Comparison of ENCODE assay signal across 8 mouse cellular contexts in the genomic region with DNA sequence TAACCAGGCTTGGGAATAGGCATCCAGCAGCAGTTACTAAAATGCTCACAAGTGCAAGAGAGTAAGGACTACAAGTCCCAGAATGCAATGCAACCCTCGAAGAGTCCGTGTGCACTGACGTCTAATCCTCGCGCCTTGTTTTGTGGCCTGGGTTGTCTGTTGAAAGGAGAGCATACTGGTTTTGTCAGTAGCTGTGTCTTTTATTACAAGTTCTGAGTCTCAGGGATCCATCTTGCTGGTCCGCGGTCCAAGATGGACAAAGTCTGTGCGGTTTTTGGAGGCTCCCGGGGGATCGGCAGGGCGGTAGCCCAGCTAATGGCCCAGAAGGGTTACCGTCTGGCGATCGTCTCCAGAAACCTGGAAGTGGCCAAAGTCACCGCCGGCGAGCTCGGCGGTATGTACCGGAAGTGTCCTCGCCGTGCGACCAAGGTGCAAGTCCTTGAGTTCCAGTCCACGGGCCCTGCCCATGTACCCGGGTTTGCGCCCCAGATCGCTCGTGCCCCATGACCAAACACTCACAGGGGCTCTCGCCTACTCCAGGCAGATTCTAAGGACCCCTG. TPM values are rescaled to one million over a fixed set of nuclear protein-coding genes. Genes with fewer than 3 reads are reported as not detected.
DNase-seq lines count a peak whose midpoint lies in the region; ATAC-seq and TF ChIP-seq lines count a peak whose summit lies in the region.

A gene (plus strand): TSS at position 138 of the 560 bp plus-strand sequence.

- H3K36me3 ChIP-seq in forebrain, embryonic 10.5 days (replicated peaks), result peaks cover 9% of the 10 kb centered on the region
- H3K36me3 ChIP-seq in heart, embryonic 15.5 days, result peaks cover 6% of the 10 kb centered on the region; the same call in 1 of the 2 replicates
- no peaks in the 10 kb centered on the region for H3K36me3 ChIP-seq in liver, embryonic 14.5 days (replicated peaks; ENCODE audit: control insufficient read depth, insufficient read depth, low read depth)
- H3K36me3 ChIP-seq in neural tube, embryonic 11.5 days (ENCODE audit: control insufficient read depth, insufficient read depth, low read length), result no peaks in the 10 kb centered on the region
- H3K36me3 ChIP-seq in stomach, postnatal 0 days (ENCODE audit: control insufficient read depth, insufficient read depth, low read length), result peaks cover 3% of the 10 kb centered on the region; the same call in 1 of the 2 replicates

- H3K9me3 ChIP-seq in forebrain, embryonic 10.5 days, result no peaks in the 10 kb centered on the region
- H3K9me3 ChIP-seq in heart, embryonic 15.5 days (replicated peaks), result no peaks in the 10 kb centered on the region
- H3K9me3 ChIP-seq in liver, embryonic 14.5 days (ENCODE audit: control insufficient read depth, low read length), result no peaks in the 10 kb centered on the region
- H3K9me3 ChIP-seq in neural tube, embryonic 11.5 days (ENCODE audit: control insufficient read depth, low read length), result no peaks in the 10 kb centered on the region
- no peaks in the 10 kb centered on the region for H3K9me3 ChIP-seq in stomach, postnatal 0 days (ENCODE audit: control insufficient read depth, low read length)

- WGBS in forebrain, embryonic 10.5 days, result under 1% methylated on average over 29 of the region's 29 CpGs
- WGBS in heart, embryonic 15.5 days, result 1% methylated on average over 29 of the region's 29 CpGs
- WGBS in liver, embryonic 14.5 days (ENCODE audit: insufficient replicate concordance), result under 1% methylated on average over 29 of the region's 29 CpGs
- WGBS in neural tube, embryonic 11.5 days, result 2% methylated on average over 29 of the region's 29 CpGs
- 0% methylated on average over 29 of the region's 29 CpGs for WGBS in stomach, postnatal 0 days

- peak within 1 kb of the TSS; percentile 79 for H3K4me3 ChIP-seq in forebrain, embryonic 10.5 days
- peak within 1 kb of the TSS; percentile 68 for H3K4me3 ChIP-seq in heart, embryonic 15.5 days
- H3K4me3 ChIP-seq in liver, embryonic 14.5 days (ENCODE audit: insufficient read depth in 1 of 2, low read depth in 2 of 2, low read length in 2 of 2), result peak within 1 kb of the TSS; percentile 68 to 70
- peak within 1 kb of the TSS; percentile 68 for H3K4me3 ChIP-seq in neural tube, embryonic 11.5 days (ENCODE audit: low read depth, low read length)
- H3K4me3 ChIP-seq in stomach, postnatal 0 days (ENCODE audit: low read depth, low read length), result peak within 1 kb of the TSS; percentile 68

- TF ChIP-seq CTCF in liver, embryonic 14.5 days (IDR thresholded peaks at IDR 0.05; ENCODE audit: low read depth), result no peak
- no peak for TF ChIP-seq CTCF in stomach, postnatal 0 days (IDR thresholded peaks at IDR 0.05; ENCODE audit: low read depth)

- peak within 1 kb of the TSS; percentile 67 for H3K4me2 ChIP-seq in heart, embryonic 15.5 days
- peak within 1 kb of the TSS; percentile 69 for H3K4me2 ChIP-seq in liver, embryonic 14.5 days (ENCODE audit: low read depth)
- H3K4me2 ChIP-seq in neural tube, embryonic 11.5 days (ENCODE audit: low read depth), result peak within 1 kb of the TSS; percentile 81
- H3K4me2 ChIP-seq in stomach, postnatal 0 days (replicated peaks; ENCODE audit: low read depth), result peak within 1 kb of the TSS; percentile 84

- peak; percentile 91 for ATAC-seq in heart, embryonic 15.5 days (replicated peaks; ENCODE audit: insufficient number of reproducible peaks, insufficient read depth, low FRiP score, low read depth)
- ATAC-seq in liver, embryonic 14.5 days (ENCODE audit: insufficient read depth), result peak; percentile 94
- peak; percentile 93 for ATAC-seq in neural tube, embryonic 11.5 days (ENCODE audit: insufficient read depth, low FRiP score, low TSS enrichment)
- peak; percentile 96 for ATAC-seq in stomach, postnatal 0 days (ENCODE audit: low FRiP score, low TSS enrichment)

- H3K27me3 ChIP-seq in forebrain, embryonic 10.5 days (ENCODE audit: poor library complexity, severe bottlenecking), result no peaks in the 10 kb centered on the region
- H3K27me3 ChIP-seq in heart, embryonic 15.5 days, result no peaks in the 10 kb centered on the region
- H3K27me3 ChIP-seq in liver, embryonic 14.5 days (ENCODE audit: control insufficient read depth, insufficient read depth, low read length), result no peaks in the 10 kb centered on the region
- no peaks in the 10 kb centered on the region for H3K27me3 ChIP-seq in neural tube, embryonic 11.5 days (ENCODE audit: control insufficient read depth, insufficient read depth, low read length)
- no peaks in the 10 kb centered on the region for H3K27me3 ChIP-seq in stomach, postnatal 0 days (ENCODE audit: control insufficient read depth, insufficient read depth, low read length)

- peak; percentile 68 to 83 for DNase-seq in CD8-positive naive resting alpha-beta T cell, adult 2 months (ENCODE audit: low read depth in 2 of 2, low spot score in 2 of 2)
- DNase-seq in c-Kit-positive CD71-negative TER-119-negative erythroid progenitor cells, embryonic 14.5 days (ENCODE audit: low read depth), result peak; percentile 91
- peak; percentile 83 for DNase-seq in forebrain, embryonic 10.5 days (ENCODE audit: extremely low spot score, low spot score)
- peak; percentile 92 to 93 for DNase-seq in kidney, postnatal 25 days
- peak; percentile 84 to 89 (median 89) for DNase-seq in liver, embryonic 14.5 days (ENCODE audit: low read depth in 3 of 3, low spot score in 3 of 3)
- peak; percentile 89 for DNase-seq in neural tube, embryonic 11.5 days (ENCODE audit: low spot score)
- peak; percentile 89 for DNase-seq in stomach, postnatal 0 days (ENCODE audit: low spot score)

- H3K4me1 ChIP-seq in forebrain, embryonic 10.5 days, result peaks cover 10% of the 10 kb centered on the region
- peaks cover 4% of the 10 kb centered on the region for H3K4me1 ChIP-seq in heart, embryonic 15.5 days (replicated peaks)
- peaks cover 0 to 5% of the 10 kb centered on the region in 2 experiments; a peak in 2 of 4 replicates for H3K4me1 ChIP-seq in liver, embryonic 14.5 days (replicated peaks; ENCODE audit: control insufficient read depth in 2 of 2, insufficient read depth in 2 of 2, low read length in 1 of 2)
- H3K4me1 ChIP-seq in neural tube, embryonic 11.5 days (ENCODE audit: control insufficient read depth, insufficient read depth, low read length), result no peaks in the 10 kb centered on the region; the same call in 1 of the 2 replicates
- H3K4me1 ChIP-seq in stomach, postnatal 0 days (replicated peaks; ENCODE audit: control insufficient read depth, insufficient read depth), result no peaks in the 10 kb centered on the region; the same call in 1 of the 2 replicates

- peak within 1 kb of the TSS; percentile 91 for H3K27ac ChIP-seq in forebrain, embryonic 10.5 days
- H3K27ac ChIP-seq in heart, embryonic 15.5 days, result peak within 1 kb of the TSS; percentile 96
- H3K27ac ChIP-seq in liver, embryonic 14.5 days, result peak within 1 kb of the TSS; percentile 78
- H3K27ac ChIP-seq in neural tube, embryonic 11.5 days (ENCODE audit: low read depth, low read length), result peak within 1 kb of the TSS; percentile 85
- H3K27ac ChIP-seq in stomach, postnatal 0 days (replicated peaks), result peak within 1 kb of the TSS; percentile 98

- TF ChIP-seq EP300 in liver, embryonic 14.5 days (IDR thresholded peaks at IDR 0.05; ENCODE audit: low read depth), result no peak
- no peak for TF ChIP-seq EP300 in stomach, postnatal 0 days (optimal IDR thresholded peaks at IDR 0.05)

- H3K9ac ChIP-seq in heart, embryonic 15.5 days, result peak within 1 kb of the TSS; percentile 74
- peak within 1 kb of the TSS; percentile 79 for H3K9ac ChIP-seq in liver, embryonic 14.5 days (replicated peaks)
- peak within 1 kb of the TSS; percentile 85 for H3K9ac ChIP-seq in neural tube, embryonic 11.5 days (ENCODE audit: low read length)
- H3K9ac ChIP-seq in stomach, postnatal 0 days (ENCODE audit: low read length), result peak within 1 kb of the TSS; percentile 86

RNA-seq across cellular contexts. Expression of the gene that starts here (rescaled TPM):
- 30.2 and 32.4 TPM in 2 replicates for polyA plus RNA-seq in forebrain, embryonic 10.5 days (2016; fragmentation: Nextera tagmentation; extraction: Ambion mirVana)
- 37.7 and 42.4 TPM in 2 replicates for polyA plus RNA-seq in heart, embryonic 15.5 days (2015; fragmentation: Nextera tagmentation; extraction: Ambion mirVana)
- polyA plus RNA-seq in liver, embryonic 14.5 days (2012; rRNA removed), result 3.1 and 7.8 TPM in 2 replicates
- polyA plus RNA-seq in liver, embryonic 14.5 days (2014; fragmentation: Nextera tagmentation; extraction: Ambion mirVana), result 25.5 and 28.1 TPM in 2 replicates
- 25.2 and 26.5 TPM in 2 replicates for polyA plus RNA-seq in neural tube, embryonic 11.5 days (2014; fragmentation: Nextera tagmentation; extraction: Ambion mirVana)
- 42.7 and 47.0 TPM in 2 replicates for polyA plus RNA-seq in stomach, postnatal 0 days (2015; fragmentation: Nextera tagmentation; extraction: Ambion mirVana)

Comparison
In these comparisons a context has a peak if more than half of its experiments do, and no peak if none do; other contexts are left out.
1. Peak in every context shown above with its lines: DNase-seq, ATAC-seq, H3K4me3 ChIP-seq and H3K27ac ChIP-seq.